Mouse (Mus musculus) macrophage (primary cell): ENCODE data around the gene Samd14. TPM values are rescaled to one million over a fixed set of nuclear protein-coding genes. Genes with fewer than 3 reads are reported as not detected.

Experiments
- H3K27ac ChIP-seq: fragments of 350-480 bp; formaldehyde crosslinking; 2 replicates; pipeline ENCODE4 v1.9.0; 2021
- H3K36me3 ChIP-seq: fragments of 350-480 bp; formaldehyde crosslinking; 2 replicates; pipeline ENCODE4 v1.9.0; 2021; ENCODE audit errors: inconsistent target
- H3K4me3 ChIP-seq: fragments of 350-480 bp; formaldehyde crosslinking; 2 replicates; pipeline ENCODE4 v1.9.0; 2021; ENCODE audit errors: inconsistent target
- H3K79me2 ChIP-seq: fragments of 350-480 bp; formaldehyde crosslinking; 2 replicates; pipeline ENCODE4 v1.9.0; 2021; ENCODE audit errors: inconsistent target
- WGBS: methylation state at CpG from one replicate; pipeline ENCODE4 v1.1.7; 2026; ENCODE audit warnings: inconsistent platforms; ENCODE audit not compliant: missing documents; 5-methylcytosine and 5-hydroxymethylcytosine counted together
- polyA plus RNA-seq: library from polyadenylated mRNA; stranded (reverse); fragments of 250-400 nt; gene quantifications from 3 replicates; pipeline ENCODE4 v1.2.4, GENCODE M21; 2018; ENCODE audit warnings: inconsistent platforms

The Samd14 gene
- polyA plus RNA-seq, 1 experiment from 2014 or later: 0.06 TPM

DNA sequence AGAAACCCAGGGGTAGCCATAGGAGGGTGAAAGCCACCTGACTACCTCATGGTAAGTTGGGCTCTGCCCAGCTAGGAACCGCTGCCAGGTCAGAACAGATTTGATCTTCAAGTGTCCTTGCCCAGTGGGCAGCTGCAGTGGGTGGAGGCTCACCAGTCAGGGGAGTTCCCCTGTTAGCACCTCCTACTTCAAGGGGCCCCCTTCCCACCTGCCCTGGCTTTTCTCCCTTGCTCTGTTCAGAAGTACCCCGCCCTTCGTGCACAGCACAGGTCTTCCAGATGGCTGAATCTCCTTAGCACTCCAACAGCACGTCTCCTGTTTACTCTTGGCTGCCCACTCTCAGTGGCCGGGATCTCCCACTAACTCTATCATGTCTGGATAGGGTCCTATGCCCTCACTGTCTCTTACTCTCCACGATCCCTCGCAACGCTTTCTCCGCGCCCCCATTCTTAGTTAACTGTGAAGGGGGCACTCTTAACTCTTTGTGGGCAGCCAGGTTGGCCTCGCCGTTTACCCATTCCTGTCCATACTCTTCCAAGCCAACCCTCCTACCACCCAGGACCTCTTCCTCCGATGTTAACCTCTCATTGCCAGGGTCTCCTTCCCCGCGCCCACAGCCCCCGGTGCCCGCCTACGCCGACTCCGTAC is 30.9 kb downstream of the Samd14 start:
- Histone ChIP-seq H3K4me3 (peak overlapping the region; percentile 44), H3K36me3 (no peaks in the 10 kb centered on the region), H3K79me2 (no peaks in the 10 kb centered on the region), H3K27ac (no peak overlapping the region)
- WGBS: 4% methylated on average over 20 of the region's 20 CpGs

DNA sequence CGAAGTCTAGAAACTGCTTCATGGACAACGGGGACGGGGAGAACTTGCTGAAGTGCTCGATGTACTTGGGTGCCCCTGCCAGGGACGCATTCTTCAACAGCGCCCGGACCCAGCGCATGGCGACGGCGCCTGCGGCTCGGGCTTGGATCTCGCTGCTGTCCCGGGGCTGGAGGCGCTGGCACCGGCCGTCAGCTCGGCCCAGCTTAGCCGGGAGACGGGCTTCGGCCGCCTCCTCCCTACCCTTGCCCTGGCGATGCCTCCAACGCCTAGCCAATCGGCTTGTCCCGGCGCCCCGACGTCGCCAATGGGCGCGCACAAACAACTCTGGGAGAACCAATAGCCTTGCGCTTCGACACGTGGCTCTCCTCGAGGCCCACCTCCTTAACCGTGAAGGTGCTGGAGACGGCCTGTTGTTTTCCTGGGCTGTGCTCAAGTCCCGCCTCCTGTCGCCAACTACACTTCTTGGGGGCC is 31.5 kb downstream of the Samd14 start, which contains the start of gene Pdk2:
Gene Pdk2 (minus strand): TSS at position 216 of the 471 bp plus-strand sequence.
- H3K36me3 ChIP-seq: no peaks in the 10 kb centered on the region
- no peaks in the 10 kb centered on the region for H3K79me2 ChIP-seq
- WGBS: under 1% methylated on average over 41 of the region's 41 CpGs
- H3K4me3 ChIP-seq: peak within 1 kb of the TSS; percentile 44
- H3K27ac ChIP-seq: no peak within 1 kb of the TSS

DNA sequence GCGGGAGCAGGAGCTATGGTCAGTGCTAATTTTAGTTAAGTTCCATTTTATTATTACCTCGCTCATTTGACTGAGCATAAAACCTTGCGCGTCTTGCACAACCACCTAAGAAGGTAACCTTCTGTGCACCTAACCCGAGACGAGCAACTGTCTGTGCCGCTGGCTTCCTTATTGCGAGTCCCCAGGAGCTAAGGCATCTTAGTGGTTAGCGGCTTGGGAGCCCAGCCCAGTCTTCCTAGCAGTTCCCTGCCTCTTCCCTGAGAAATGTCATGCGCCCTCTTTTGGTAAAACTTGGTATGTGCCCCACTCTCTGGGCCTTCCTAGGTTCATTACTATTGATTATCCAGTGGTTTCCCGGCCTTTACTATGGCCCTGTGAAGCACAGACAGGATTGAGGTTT is 32.4 kb downstream of the Samd14 start:
- peak overlapping the region; percentile 34 for H3K4me3 ChIP-seq
- H3K27ac ChIP-seq: no peak overlapping the region
- no peaks in the 10 kb centered on the region for H3K36me3 ChIP-seq
- 0% methylated on average over 9 of the region's 11 CpGs for WGBS
- H3K79me2 ChIP-seq: no peaks in the 10 kb centered on the region

DNA sequence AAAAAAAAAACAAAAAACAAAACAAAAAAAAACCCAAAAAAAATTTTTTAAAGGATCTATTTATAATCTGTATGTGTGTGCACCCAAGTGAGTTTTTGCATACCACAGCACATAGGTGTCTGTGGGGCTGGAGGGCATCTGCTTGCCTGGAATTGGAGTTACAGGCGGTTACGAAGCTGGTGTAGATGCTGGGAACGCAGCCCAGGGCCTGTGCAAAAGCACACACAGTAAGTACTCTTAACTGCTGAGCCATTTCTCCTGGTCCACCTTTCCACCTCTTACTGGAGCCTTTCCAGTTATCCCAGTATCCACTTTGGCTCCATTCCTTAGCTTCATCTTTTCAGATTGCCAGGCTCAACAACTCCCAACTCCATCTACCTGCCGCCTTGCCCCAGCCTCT is 33.4 kb downstream of the Samd14 start:
- Histone ChIP-seq H3K27ac (no peak overlapping the region), H3K4me3 (no peak overlapping the region), H3K36me3 (no peaks in the 10 kb centered on the region), H3K79me2 (no peaks in the 10 kb centered on the region)
- WGBS: 94% methylated on average over 4 of the region's 4 CpGs

DNA sequence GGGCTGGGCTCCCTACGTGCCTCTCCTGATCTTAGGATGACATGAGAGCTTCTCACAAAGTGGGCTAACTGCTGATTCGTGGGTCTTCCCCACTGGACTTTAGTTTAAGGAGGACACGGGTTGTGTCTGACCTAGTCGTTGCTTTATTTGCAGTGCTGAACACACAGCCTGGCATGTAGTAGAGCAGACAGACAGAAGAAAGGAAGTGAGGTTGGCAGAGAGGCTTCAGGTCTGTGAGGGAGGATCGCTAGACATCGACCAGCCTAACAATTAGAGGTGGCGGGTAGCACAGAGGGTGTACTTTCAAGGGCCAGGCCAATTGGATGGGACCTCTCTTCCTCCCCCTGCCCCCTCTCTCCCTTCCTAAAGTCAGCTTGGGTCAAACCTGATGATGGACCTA is 33.9 kb downstream of the Samd14 start:
- no peak overlapping the region for H3K4me3 ChIP-seq
- no peaks in the 10 kb centered on the region for H3K79me2 ChIP-seq
- H3K27ac ChIP-seq: no peak overlapping the region
- 78% methylated on average over 7 of the region's 7 CpGs for WGBS
- no peaks in the 10 kb centered on the region for H3K36me3 ChIP-seq

DNA sequence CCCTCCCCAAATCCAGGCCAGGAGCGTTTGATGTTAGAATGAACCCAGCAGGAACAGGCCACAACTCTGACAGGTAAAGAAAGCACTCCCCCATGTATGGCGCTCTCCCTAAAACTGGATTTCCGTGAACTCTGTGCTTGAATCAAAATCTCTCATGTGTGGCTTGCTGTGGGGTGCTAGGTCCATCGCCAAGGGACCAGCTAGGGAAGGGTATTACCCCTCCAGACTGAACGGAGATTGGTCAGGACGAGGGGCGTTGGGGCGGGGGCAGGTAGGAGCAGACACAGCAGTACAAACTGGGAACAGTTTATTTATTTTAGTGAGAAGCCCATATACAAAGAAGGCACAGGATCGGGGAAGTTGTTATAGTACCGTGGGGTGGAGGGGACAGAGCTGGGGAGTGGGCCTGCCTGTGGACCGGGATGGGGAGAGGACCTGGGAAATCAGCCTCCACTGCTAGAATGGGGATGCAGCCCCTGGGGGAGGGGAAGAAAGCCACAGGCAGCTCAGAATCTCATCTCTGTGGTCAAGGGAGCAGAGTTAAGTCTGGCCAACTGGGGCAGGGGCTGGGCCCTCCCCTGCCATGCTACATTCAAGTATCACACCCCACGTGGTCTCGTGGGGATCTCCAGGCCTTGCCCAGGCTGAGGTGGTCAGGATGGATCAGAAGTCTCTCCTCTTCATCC is 34.6 kb downstream of the Samd14 start:
- H3K79me2 ChIP-seq: no peaks in the 10 kb centered on the region
- 89% methylated on average over 12 of the region's 13 CpGs for WGBS
- no peak overlapping the region for H3K4me3 ChIP-seq
- H3K36me3 ChIP-seq: no peaks in the 10 kb centered on the region
- H3K27ac ChIP-seq: no peak overlapping the region

DNA sequence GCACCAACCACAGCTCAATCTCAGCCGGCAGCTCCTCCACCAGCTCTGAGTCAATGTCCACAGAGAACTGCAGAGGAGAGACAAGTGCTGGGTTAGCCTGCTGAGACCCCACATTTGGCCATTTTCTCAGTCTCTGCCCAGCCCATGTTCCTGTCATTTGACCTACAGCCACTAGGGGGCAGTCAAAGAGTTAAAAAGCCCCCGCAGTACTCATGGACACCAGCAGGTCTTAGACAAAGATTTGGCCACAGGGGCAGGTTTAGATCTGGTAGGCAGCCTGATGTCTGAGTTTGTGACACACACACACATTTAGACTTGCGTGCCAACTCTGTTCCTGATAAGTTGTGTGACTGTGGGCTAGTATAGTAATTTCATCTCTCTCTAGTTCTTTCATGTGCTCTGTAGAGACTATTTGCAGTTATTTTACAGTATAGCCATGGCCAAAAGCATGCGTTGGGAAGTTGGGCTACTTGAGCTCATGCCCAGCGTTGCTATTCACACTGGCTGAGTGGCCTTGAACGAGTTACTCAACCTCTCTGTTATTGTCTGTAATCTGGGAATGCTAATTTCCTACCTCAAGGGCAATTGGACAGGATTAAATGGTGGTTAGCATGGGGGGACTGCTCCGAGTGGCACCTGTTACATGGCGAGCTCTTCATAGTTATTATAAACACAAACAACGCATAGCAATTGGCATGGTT is 37.5 kb downstream of the Samd14 start:
- H3K4me3 ChIP-seq: no peak overlapping the region
- H3K27ac ChIP-seq: no peak overlapping the region
- no peaks in the 10 kb centered on the region for H3K79me2 ChIP-seq
- H3K36me3 ChIP-seq: no peaks in the 10 kb centered on the region
- WGBS: 55% methylated on average over 9 of the region's 9 CpGs

DNA sequence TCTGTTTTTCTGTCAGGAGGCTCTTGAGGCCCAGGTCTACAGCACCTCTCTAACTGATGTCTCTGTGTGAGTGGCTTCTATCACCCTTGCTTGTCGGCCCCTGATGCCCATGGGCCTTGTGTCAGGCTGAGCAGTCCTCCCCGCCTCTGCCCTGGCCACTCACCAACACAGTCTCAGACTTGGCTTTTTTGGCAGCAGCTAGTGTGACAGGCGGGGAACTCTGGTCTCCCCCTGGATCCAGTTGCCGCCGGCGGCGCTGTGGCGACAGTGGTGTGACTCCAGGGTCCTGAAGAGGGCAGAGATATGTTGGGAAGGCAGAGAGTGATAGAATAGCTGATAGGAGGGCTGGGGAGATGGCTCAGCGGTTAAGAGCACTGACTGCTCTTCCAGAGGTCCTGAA is 43.4 kb downstream of the Samd14 start:
- 94% methylated on average over 9 of the region's 9 CpGs for WGBS
- Histone ChIP-seq H3K79me2 (no peaks in the 10 kb centered on the region), H3K4me3 (no peak overlapping the region), H3K36me3 (no peaks in the 10 kb centered on the region), H3K27ac (no peak overlapping the region)

DNA sequence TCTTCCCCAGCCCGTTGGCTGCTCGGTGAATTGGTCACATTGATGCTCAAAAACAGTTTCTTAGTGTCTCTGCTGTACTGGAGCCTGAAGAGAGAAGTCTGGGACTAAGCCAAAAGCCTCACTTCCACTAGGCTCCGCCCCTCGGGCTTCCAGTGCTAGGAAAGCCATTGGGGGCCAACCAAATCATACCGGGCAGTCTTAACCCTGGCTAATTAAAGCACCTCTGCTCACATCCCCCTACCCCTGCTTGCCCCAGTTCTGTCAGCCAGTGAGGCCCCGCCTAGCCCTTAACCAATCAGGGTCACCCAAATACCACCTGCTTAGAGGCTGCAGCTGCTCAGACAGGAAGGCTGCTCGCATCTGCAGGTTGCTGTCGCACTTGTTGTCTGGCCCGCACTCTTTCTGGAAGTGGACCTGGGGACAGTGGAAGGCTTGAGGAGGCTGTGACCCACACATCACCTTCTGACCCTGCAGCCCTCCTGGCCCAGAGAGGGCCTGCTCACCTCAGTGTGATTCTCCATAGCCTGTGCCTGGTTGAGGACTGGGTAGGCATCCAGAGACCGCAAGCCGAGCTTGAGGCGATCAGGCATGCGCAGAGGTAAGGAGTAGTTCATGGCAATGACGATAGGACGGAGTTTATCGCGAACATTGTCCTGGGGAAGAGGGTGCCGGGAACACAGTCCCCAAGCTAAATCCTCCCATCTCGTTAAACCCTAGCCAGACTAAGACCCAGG is 47.3 kb downstream of the Samd14 start:
- Histone ChIP-seq H3K27ac (no peak overlapping the region), H3K79me2 (no peaks in the 10 kb centered on the region), H3K4me3 (no peak overlapping the region), H3K36me3 (no peaks in the 10 kb centered on the region)
- WGBS: 72% methylated on average over 18 of the region's 19 CpGs

DNA sequence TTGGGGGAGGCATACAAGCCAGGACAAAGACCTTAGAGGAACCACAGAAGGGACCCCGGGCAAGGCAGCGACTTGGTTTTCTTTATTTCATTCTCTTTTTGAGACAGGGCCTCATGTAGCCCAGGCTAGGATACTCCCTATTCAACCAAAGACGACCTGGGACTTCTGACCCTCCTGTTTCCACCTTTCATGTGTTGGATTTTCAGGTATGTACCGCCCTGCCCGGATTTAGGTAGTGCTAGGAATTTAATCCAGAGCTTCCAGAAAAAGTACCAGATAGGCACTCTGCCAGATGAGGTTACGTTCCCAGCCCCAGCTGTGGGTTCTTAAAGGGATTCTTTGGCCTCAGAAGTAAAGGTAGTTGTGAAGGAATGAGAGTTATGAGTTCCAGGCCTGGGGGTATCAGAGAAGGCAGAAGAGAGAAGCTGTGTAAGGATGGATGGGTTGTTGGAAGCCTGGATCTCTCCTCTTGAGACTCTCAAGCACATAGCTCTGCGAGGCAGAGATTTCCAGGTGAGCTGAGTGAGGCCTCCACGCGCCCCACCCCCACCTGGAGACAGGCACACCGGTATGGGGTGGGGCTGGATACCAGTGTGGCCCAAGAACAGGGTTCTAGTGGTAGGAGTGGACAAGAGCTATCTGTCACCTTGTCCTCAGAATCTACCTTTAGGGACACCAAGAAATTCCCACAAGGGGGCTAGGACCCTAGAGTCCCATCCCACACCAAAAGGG is 59.7 kb downstream of the Samd14 start:
- H3K27ac ChIP-seq: no peak overlapping the region
- 90% methylated on average over 10 of the region's 10 CpGs for WGBS
- no peaks in the 10 kb centered on the region for H3K36me3 ChIP-seq

DNA sequence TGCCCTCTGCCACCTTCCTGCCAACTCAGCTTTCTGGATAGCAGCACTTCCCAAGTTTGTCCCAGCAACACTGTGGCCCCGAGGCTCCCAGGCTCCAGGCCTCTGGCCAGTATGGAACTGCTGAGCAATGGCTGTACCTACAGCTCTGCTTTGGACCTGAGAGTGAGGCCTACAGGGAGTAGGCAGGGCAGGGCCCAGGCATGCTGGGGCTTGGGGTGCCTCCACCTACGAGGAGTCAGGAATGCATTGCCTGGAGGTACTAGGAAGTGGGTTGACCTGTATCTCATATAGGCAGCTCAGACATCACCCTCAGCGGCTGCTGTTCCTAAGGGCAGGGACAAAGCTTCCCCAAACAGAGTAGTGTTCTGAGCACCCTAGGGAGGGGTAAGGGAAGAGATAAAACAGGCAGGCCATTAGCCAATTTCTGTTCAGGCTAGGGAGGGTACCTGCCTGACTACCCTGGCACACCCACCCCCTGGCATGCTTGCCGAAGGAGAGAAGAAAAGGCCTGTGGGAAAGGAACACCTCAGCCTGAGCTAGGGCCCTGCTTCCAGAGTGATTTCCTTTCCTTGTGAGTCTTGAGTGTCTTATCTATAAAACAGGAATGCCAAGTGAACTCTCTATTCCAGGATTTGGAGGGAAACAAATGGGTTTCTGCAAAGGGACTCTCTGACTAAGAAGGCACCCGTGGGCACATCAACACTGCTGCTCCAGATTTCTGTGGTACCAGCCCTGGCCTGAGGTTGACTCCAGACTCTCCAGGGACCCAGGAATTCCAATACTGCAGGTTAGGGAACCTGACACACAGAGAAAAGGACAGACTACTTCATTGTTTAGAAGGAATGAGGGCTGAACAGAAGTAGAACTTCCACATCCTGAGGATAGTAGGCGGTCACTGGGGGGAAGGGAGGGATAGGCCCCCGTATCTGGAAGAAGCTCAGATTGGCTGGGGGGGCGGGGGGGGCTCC is 60.7 kb downstream of the Samd14 start:
- Histone ChIP-seq H3K36me3 (no peaks in the 10 kb centered on the region), H3K79me2 (no peaks in the 10 kb centered on the region), H3K4me3 (no peak overlapping the region), H3K27ac (no peak overlapping the region)
- WGBS: 85% methylated on average over 8 of the region's 8 CpGs

More for the DNA sequence above, 59.7 kb downstream of the Samd14 start:
- no peaks in the 10 kb centered on the region for H3K79me2 ChIP-seq
- no peak overlapping the region for H3K4me3 ChIP-seq

DNA sequence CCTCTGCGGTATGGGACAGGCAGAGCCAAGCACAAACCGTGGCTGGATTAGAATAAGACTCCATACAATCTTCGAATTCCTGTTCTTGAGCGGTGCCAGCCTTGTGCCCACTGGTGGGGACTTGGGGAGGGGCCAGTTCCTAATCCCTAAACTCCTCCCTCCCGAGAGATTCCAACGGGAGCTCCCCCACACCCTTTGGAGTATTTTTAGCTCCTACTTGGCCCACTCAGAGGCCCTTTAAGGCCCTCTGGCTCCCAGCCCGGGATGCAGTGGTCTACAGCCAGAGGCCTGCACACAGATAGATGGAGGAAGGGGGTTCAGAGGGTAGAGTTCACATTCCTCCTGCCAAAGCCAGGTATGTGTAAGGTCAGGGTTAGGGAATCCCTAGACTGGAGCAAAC is 61.6 kb downstream of the Samd14 start:
- Histone ChIP-seq H3K4me3 (no peak overlapping the region), H3K36me3 (no peaks in the 10 kb centered on the region), H3K27ac (no peak overlapping the region), H3K79me2 (no peaks in the 10 kb centered on the region)
- WGBS: 83% methylated on average over 7 of the region's 7 CpGs

DNA sequence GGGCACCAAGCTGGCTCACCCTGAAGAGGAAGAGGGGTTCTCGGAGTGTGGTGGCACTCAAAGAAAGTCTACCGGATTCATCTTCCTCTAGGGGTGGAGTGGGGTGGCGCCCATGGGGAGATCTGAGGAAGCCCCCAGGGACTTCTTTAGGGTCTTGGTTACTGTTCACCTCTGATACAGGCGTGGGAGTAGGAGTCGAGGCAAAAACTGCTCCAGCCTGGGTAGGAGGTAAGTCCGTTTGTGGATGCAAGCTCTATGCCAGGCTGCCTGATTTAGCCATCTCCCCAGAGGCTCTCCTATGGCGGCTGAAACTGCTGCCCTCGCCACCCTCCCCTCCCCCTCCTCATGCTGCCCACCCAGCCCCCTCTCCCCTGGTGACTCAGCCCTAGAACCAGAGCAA is 62.5 kb downstream of the Samd14 start:
- 89% methylated on average over 8 of the region's 8 CpGs for WGBS
- H3K4me3 ChIP-seq: no peak overlapping the region
- no peaks in the 10 kb centered on the region for H3K79me2 ChIP-seq
- no peaks in the 10 kb centered on the region for H3K36me3 ChIP-seq
- H3K27ac ChIP-seq: no peak overlapping the region
